Mouse (Mus musculus) kidney, postnatal 0 days (tissue): Measurements from ENCODE around the gene Zc3h12b. TPM values are rescaled to one million over a fixed set of nuclear protein-coding genes. Genes with fewer than 3 reads are reported as not detected.
"Not testable (repeated sequence)": the region's sequence is repeated elsewhere in the genome, so short reads cannot be mapped to it uniquely, and the experiment has no call there.

Experiments
- ATAC-seq: fragments of 200-750 bp; cut with Nextera tagmentation; replicated peaks from 2 replicates; pipeline ENCODE4 v1.8.0; 2017; ENCODE audit warnings: low read depth, moderate number of reproducible peaks, moderate TSS enrichment, moderate library complexity; ENCODE audit not compliant: low FRiP score
- DNase-seq: peaks from one replicate; pipeline ENCODE4 v3.0.0-alpha.2; 2016; ENCODE audit warnings: low spot score
- H3K27ac ChIP-seq: fragments of 300-500 bp; sonication (generic); 2 replicates; pipeline ENCODE4 v1.5.1; 2014; ENCODE audit warnings: mild to moderate bottlenecking
- H3K27me3 ChIP-seq: fragments of 300-500 bp; sonication (generic); 2 replicates; pipeline ENCODE4 v1.6.1; 2014; ENCODE audit warnings: low read length, mixed read lengths; ENCODE audit not compliant: insufficient read depth
- H3K36me3 ChIP-seq: fragments of 300-500 bp; sonication (generic); 2 replicates; pipeline ENCODE4 v1.6.1; 2014; ENCODE audit warnings: low read length, mixed read lengths; ENCODE audit not compliant: insufficient read depth
- H3K4me1 ChIP-seq: fragments of 300-500 bp; sonication (generic); replicated peaks from 2 replicates; pipeline ENCODE4 v1.6.1; 2014; ENCODE audit warnings: antibody characterized with exemption, low read length, mixed read lengths; ENCODE audit not compliant: insufficient read depth
- H3K4me2 ChIP-seq: fragments of 300-500 bp; sonication (generic); 2 replicates; pipeline ENCODE4 v1.6.1; 2014; ENCODE audit warnings: mild to moderate bottlenecking, low read length, moderate library complexity, mixed read lengths
- H3K4me3 ChIP-seq: fragments of 300-500 bp; sonication (generic); replicated peaks from 2 replicates; pipeline ENCODE4 v1.5.1; 2014; ENCODE audit warnings: low read depth, low read length
- H3K9ac ChIP-seq: fragments of 300-500 bp; sonication (generic); 2 replicates; pipeline ENCODE4 v1.6.1; 2014; ENCODE audit warnings: low read depth, low read length
- H3K9me3 ChIP-seq: fragments of 300-500 bp; sonication (generic); replicated peaks from 2 replicates; pipeline ENCODE4 v1.6.1; 2016; ENCODE audit warnings: low read length, inconsistent platforms, mixed read lengths
- CTCF ChIP-seq: IDR thresholded peaks from 2 replicates; pipeline ENCODE4 v1.5.1; 2016; ENCODE audit warnings: antibody characterized with exemption, low read depth, mild to moderate bottlenecking, moderate library complexity
- WGBS: fragments of 180-500 bp; shearing (Covaris S2); extraction: QIAGEN DNeasy Blood & Tissue Kit; methylation state at CpG from one replicate; pipeline ENCODE4 v1.1.7; 2014; 5-methylcytosine and 5-hydroxymethylcytosine counted together
- polyA plus RNA-seq: library from polyadenylated mRNA; unstranded; fragments of >200 nt; fragmentation: Nextera tagmentation; extraction: Ambion mirVana; gene quantifications from 2 replicates; pipeline ENCODE4 v1.2.1, GENCODE M21; 2015

Gene Zc3h12b
- polyA plus RNA-seq, 1 experiment from 2014 or later: 1.6 TPM

DNA sequence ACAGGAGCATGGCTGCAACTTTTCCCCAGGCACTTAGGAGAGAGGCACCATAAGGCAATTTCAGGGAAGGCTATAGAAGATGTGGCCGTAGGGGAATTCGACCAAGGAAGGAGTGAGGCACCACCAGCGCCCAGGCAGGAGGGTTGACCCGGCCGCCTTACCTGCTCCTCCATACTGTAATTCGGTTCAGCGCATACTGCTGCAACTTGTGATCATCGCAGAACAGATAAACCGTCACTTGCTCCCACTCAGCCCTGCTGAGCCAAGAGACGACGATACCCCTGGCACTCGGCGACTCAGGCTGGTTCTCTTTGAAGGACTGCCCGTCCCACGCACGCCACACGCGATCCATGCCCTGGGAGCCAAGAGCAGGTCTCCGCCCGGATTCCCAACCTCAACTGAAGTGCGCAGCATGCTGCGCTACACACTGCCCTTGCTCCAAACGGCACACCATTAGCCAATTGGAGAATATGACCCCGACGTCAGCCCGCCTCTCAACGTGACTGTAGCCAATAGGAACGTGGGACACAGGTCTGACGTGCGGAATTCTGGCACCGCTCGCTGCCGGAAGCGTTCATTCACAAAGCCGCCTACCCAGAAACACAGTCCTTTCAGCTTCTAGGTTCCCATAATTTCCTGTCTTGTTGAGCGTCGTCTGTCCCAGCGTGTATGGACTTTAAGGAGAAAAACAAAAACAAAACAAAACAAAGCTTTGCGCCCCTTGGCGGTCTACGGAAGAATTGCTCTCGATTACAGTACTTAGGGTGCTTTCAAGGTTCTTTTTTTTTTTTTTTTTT is 245.2 kb downstream of the Zc3h12b start, which contains the start of gene Las1l:
Las1l (minus strand) TSS at position 466 of the 797 bp plus-strand sequence.
- ATAC-seq (peak; percentile 100), DNase-seq (peak; percentile 94)
- TF ChIP-seq CTCF: peak; percentile 64
- Histone ChIP-seq H3K4me1 (no peaks in the 10 kb centered on the region), H3K27me3 (no peaks in the 10 kb centered on the region), H3K9ac (peak within 1 kb of the TSS; percentile 57), H3K36me3 (0 out of 2 replicates have a peak, but pooled peaks cover 4% of the 10 kb centered on the region), H3K4me2 (peak within 1 kb of the TSS; percentile 59), H3K27ac (peak within 1 kb of the TSS; percentile 31; the same call in 1 of the 2 replicates), H3K4me3 (peak within 1 kb of the TSS; percentile 51), H3K9me3 (no peaks in the 10 kb centered on the region)
- 25% methylated on average over 42 of the region's 42 CpGs for WGBS

DNA sequence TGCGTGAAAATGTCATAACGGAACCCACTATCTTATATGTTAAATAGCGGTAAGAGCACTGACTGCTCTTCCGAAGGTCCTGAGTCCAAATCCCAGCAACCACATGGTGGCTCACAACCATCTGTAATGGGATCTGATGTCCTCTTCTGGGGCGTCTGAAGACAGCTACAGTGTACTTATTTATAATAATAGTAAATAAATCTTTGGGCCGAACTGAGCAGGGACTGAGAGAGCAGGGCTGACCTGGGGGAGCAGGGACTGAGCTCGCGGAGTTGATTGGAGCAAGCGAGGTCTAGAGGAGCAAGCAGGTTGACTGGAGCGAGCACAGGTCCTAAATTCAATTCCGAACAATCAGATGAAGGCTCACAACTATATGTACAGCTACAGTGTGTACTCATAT is 246.0 kb downstream of the Zc3h12b start:
- not testable (repeated sequence) for H3K36me3 ChIP-seq, H3K27me3 ChIP-seq, H3K4me1 ChIP-seq, H3K9me3 ChIP-seq, ATAC-seq, DNase-seq, H3K9ac ChIP-seq
- peak overlapping the region; percentile 50 for H3K4me2 ChIP-seq
- peak overlapping the region; percentile 20; the same call in 1 of the 2 replicates for H3K4me3 ChIP-seq
- WGBS: 51% methylated on average over 11 of the region's 11 CpGs
- H3K27ac ChIP-seq: peak overlapping the region; percentile 31; the same call in 1 of the 2 replicates

DNA sequence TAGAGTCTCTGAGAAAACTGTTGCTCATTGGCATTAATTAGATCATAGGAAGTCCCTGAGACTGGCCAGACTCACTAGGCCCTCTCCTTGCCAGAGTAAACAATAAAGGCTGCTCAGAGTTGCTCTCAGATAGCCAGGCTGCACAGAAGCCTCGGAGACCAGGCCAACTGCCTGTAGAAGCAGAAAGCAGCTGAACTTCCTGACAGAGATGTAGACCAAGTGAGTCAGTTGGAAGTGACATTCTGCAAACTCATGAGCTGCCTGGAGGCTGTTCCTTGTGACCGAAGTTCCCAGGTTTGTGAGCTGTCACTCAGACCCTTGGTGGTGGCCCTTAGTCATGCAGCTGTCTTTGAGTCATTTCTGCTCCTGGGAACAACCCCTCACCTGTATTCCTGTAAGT is 251.9 kb downstream of the Zc3h12b start:
- Histone ChIP-seq H3K9ac (no peak overlapping the region), H3K27ac (no peak overlapping the region), H3K27me3 (no peaks in the 10 kb centered on the region), H3K9me3 (no peaks in the 10 kb centered on the region), H3K4me1 (no peaks in the 10 kb centered on the region), H3K36me3 (no peaks in the 10 kb centered on the region), H3K4me3 (no peak overlapping the region), H3K4me2 (no peak overlapping the region)
- ATAC-seq (no peak), DNase-seq (no peak)
- no peak for TF ChIP-seq CTCF
- 70% methylated on average over 2 of the region's 2 CpGs for WGBS

DNA sequence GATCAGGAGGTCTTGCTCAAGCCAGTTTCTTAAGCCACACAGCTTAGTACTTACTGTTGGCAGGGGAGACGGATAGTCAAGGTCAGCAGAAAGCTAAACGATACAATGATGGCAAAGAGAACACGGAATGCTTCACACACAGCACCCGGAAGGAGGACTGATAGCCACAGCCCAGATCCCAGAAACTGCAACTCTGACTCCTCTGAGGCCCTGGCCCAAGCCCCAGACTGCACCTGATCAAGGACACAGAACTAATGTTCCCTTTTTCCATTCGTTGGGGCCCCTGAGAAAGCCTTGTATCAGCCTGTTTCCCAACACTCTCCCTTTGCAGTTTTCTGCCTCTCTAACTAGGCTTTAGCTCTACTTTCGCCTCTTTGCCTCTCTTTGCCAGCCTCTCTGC is 253.6 kb downstream of the Zc3h12b start:
- ATAC-seq (no peak), DNase-seq (no peak)
- no peak overlapping the region for H3K27ac ChIP-seq
- H3K4me2 ChIP-seq: no peak overlapping the region
- H3K27me3 ChIP-seq: no peaks in the 10 kb centered on the region
- no peak for TF ChIP-seq CTCF
- no peak overlapping the region for H3K4me3 ChIP-seq
- H3K4me1 ChIP-seq: no peaks in the 10 kb centered on the region
- H3K36me3 ChIP-seq: no peaks in the 10 kb centered on the region
- 78% methylated on average over 6 of the region's 6 CpGs for WGBS
- no peak overlapping the region for H3K9ac ChIP-seq
- no peaks in the 10 kb centered on the region for H3K9me3 ChIP-seq

DNA sequence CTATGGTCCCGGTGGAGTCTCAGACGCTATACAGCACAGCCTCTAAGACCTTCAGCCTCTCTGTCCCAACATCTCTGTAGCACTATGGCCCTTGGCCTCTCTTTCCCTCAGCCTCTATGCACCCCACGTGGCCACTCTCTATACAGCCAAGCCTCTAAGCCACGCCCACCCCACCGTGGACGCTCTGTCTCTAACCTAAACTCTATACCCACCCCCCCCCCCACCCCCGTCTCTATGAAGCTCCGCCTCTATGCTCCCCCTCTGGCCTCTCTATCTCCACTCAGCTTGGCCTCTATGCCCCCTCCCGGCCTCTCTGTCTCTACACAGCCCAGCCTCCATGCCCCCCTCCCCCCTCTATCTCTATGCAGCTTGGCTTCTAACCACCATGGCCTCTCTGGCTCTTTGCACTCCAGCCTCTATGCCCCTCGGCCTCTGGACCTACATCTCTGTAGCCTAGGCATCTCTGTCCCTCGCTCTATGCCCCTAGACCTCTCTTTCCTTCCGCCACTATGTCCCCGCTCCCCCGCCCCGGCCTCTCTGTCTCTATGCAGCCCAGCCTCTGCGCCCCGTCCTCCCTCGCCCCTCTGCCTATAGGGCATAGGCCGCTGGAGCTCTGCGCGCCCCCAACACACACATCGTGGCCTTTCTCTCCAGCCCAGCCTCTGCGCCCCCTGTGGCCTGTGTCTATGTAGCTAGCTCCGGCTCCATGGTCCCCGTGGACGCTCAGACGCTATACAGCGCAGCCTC is 256.5 kb downstream of the Zc3h12b start:
- no peaks in the 10 kb centered on the region for H3K36me3 ChIP-seq
- ATAC-seq: peak; percentile 90
- H3K9me3 ChIP-seq: no peaks in the 10 kb centered on the region
- 36% methylated on average over 28 of the region's 28 CpGs for WGBS
- H3K27me3 ChIP-seq: no peaks in the 10 kb centered on the region
- peak; percentile 40 for TF ChIP-seq CTCF
- peak overlapping the region; percentile 75 for H3K27ac ChIP-seq
- H3K9ac ChIP-seq: peak overlapping the region; percentile 58
- peak; percentile 82 for DNase-seq
- peak overlapping the region; percentile 37 for H3K4me3 ChIP-seq
- peak overlapping the region; percentile 63 for H3K4me2 ChIP-seq
- H3K4me1 ChIP-seq: no peaks in the 10 kb centered on the region

DNA sequence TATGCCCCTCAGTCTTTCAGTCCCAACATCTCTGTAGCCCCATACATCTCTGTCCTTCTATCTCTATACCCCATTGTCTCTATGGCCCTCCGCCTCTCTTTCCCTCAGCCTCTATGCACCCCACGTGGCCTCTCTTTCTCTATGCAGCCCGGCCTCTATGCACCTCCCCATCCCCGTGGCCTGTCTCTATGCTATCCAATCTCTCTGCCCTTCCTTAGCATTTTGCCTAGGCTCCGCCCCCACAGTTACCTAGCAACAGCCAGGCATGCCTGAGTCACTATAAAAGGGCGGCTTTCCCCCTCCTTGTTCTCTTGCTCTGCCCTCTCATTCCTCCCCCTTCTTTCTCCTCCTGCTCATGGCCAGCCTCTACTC is 257.1 kb downstream of the Zc3h12b start:
- Histone ChIP-seq H3K4me2 (peak overlapping the region; percentile 63), H3K9ac (peak overlapping the region; percentile 58; the same call in 1 of the 2 replicates), H3K36me3 (no peaks in the 10 kb centered on the region), H3K9me3 (no peaks in the 10 kb centered on the region), H3K27ac (peak overlapping the region; percentile 75; the same call in 1 of the 2 replicates), H3K4me3 (peak overlapping the region; percentile 37), H3K4me1 (no peaks in the 10 kb centered on the region), H3K27me3 (no peaks in the 10 kb centered on the region)
- WGBS: 32% methylated on average over 6 of the region's 6 CpGs
- no peak for TF ChIP-seq CTCF
- ATAC-seq (peak; percentile 95), DNase-seq (peak; percentile 94)
